Mouse (Mus musculus) lung, postnatal 36 days (tissue): ENCODE measurements around the gene Treml4.
A peak's percentile ranks its signal among the peaks of the same experiment; 100 is the strongest.

ENCODE experiments used
- DNase-seq: peaks from one replicate; pipeline ENCODE4 v3.0.0; 2022; ENCODE audit warnings: mixed read lengths

The Treml4 gene

GRCm38 (mm10) chr17:48263741-48264362 lies at the start of gene Treml4:
Gene Treml4, plus strand, starts transcription at chr17:48264295.
- DNase-seq, result peak; percentile 44

- no peak for DNase-seq
These were observed 48.7 kb upstream of the Treml4 start for GRCm38 (mm10) chr17:48215429-48215828.

GRCm38 (mm10) chr17:48230680-48231079 lies 33.4 kb upstream of the Treml4 start:
- peak; percentile 45 for DNase-seq

- DNase-seq, result peak; percentile 56
These were observed 31.6 kb upstream of the Treml4 start, which contains the start of gene Trem1 for GRCm38 (mm10) chr17:48232518-48232917. Gene Trem1, plus strand, starts transcription at chr17:48232768.

- no peak for DNase-seq
These were observed 30.3 kb upstream of the Treml4 start for GRCm38 (mm10) chr17:48233789-48234188.

- DNase-seq, result peak; percentile 26
These were observed 29.5 kb upstream of the Treml4 start for GRCm38 (mm10) chr17:48234550-48234949.

- no peak for DNase-seq
These were observed 28.2 kb upstream of the Treml4 start for GRCm38 (mm10) chr17:48235773-48236370.

GRCm38 (mm10) chr17:48237621-48238020 lies 26.5 kb upstream of the Treml4 start:
- DNase-seq, result no peak

GRCm38 (mm10) chr17:48247221-48247928 lies 16.7 kb upstream of the Treml4 start, which contains the start of gene Trem3:
Gene Trem3, plus strand, starts transcription at chr17:48247777.
- DNase-seq, result peak; percentile 54

- DNase-seq, result no peak
These were observed 15.1 kb upstream of the Treml4 start for GRCm38 (mm10) chr17:48249039-48249438.

- DNase-seq, result no peak
These were observed 14.6 kb upstream of the Treml4 start for GRCm38 (mm10) chr17:48249501-48249900.

- DNase-seq, result no peak
These were observed 13.5 kb upstream of the Treml4 start for GRCm38 (mm10) chr17:48250631-48251030.

- no peak for DNase-seq
These were observed 7.5 kb upstream of the Treml4 start for GRCm38 (mm10) chr17:48256575-48256974.

GRCm38 (mm10) chr17:48261868-48262267 lies 2.2 kb upstream of the Treml4 start:
- DNase-seq, result no peak

GRCm38 (mm10) chr17:48264662-48265061 lies 567 bp downstream of the Treml4 start:
- DNase-seq, result no peak

GRCm38 (mm10) chr17:48266138-48266537 lies 2.0 kb downstream of the Treml4 start:
- no peak for DNase-seq

- DNase-seq, result no peak
These were observed 2.7 kb downstream of the Treml4 start for GRCm38 (mm10) chr17:48266610-48267304.

GRCm38 (mm10) chr17:48267591-48267990 lies 3.5 kb downstream of the Treml4 start:
- DNase-seq, result no peak

GRCm38 (mm10) chr17:48268276-48268675 lies 4.2 kb downstream of the Treml4 start:
- no peak for DNase-seq

GRCm38 (mm10) chr17:48269833-48270232 lies 5.7 kb downstream of the Treml4 start:
- no peak for DNase-seq

GRCm38 (mm10) chr17:48272158-48272557 lies 8.1 kb downstream of the Treml4 start:
- no peak for DNase-seq

GRCm38 (mm10) chr17:48272598-48272997 lies 8.5 kb downstream of the Treml4 start:
- DNase-seq, result no peak

GRCm38 (mm10) chr17:48274098-48274497 lies 10.0 kb downstream of the Treml4 start:
- no peak for DNase-seq
